Mouse (Mus musculus): ENCODE data around the gene Uso1. TPM values are rescaled to one million over a fixed set of nuclear protein-coding genes. Genes with fewer than 3 reads are reported as not detected.

Gene Uso1
- 24.2 and 35.8 TPM in 2 replicates for polyA plus RNA-seq (2015; fragmentation: Nextera tagmentation; extraction: Ambion mirVana)

GRCm38 (mm10) chr5:92137239-92138046 lies at the start of gene Uso1:
Gene Uso1 (plus strand): TSS chr5:92137938.

GRCm38 (mm10) chr5:92215308-92215707 lies 77.6 kb downstream of the Uso1 start, which contains the start of gene U90926:
Gene U90926 (minus strand): TSS chr5:92215408.

Other genes with a start within 250 kb of the Uso1 start
- 84.0 and 116 TPM in 2 replicates for gene Rchy1, start 174.9 kb upstream of the Uso1 start, polyA plus RNA-seq (2015; fragmentation: Nextera tagmentation; extraction: Ambion mirVana)
- gene Odaph, start 150.5 kb upstream of the Uso1 start, polyA plus RNA-seq (2015; fragmentation: Nextera tagmentation; extraction: Ambion mirVana) = 0.22 and 0.79 TPM in 2 replicates
- gene Cdkl2, start 94.1 kb upstream of the Uso1 start, polyA plus RNA-seq (2015; fragmentation: Nextera tagmentation; extraction: Ambion mirVana) = 4.5 and 6.7 TPM in 2 replicates
- 109 and 148 TPM in 2 replicates for gene G3bp2, start 54.2 kb upstream of the Uso1 start, polyA plus RNA-seq (2015; fragmentation: Nextera tagmentation; extraction: Ambion mirVana)
- 2.1 and 3.9 TPM in 2 replicates for gene U90926, start 77.5 kb downstream of the Uso1 start, polyA plus RNA-seq (2015; fragmentation: Nextera tagmentation; extraction: Ambion mirVana)
- gene Ppef2, start 118.3 kb downstream of the Uso1 start, polyA plus RNA-seq (2015; fragmentation: Nextera tagmentation; extraction: Ambion mirVana) = 0.22 and 0.72 TPM in 2 replicates
- 13.4 and 14.1 TPM in 2 replicates for gene Naaa, start 140.2 kb downstream of the Uso1 start, polyA plus RNA-seq (2015; fragmentation: Nextera tagmentation; extraction: Ambion mirVana)
- gene Sdad1, start 172.5 kb downstream of the Uso1 start, polyA plus RNA-seq (2015; fragmentation: Nextera tagmentation; extraction: Ambion mirVana) = 15.0 and 25.5 TPM in 2 replicates
- gene Cxcl9, start 190.1 kb downstream of the Uso1 start, polyA plus RNA-seq (2015; fragmentation: Nextera tagmentation; extraction: Ambion mirVana) = 0.18 and 0.41 TPM in 2 replicates
- gene Art3, start 193.9 kb downstream of the Uso1 start, polyA plus RNA-seq (2015; fragmentation: Nextera tagmentation; extraction: Ambion mirVana) = 15.8 and 21.7 TPM in 2 replicates
- gene Cxcl10, start 211.0 kb downstream of the Uso1 start, polyA plus RNA-seq (2015; fragmentation: Nextera tagmentation; extraction: Ambion mirVana) = 2.0 and 3.3 TPM in 2 replicates